Mouse (Mus musculus) C2C12 (cell line): ENCODE data around the gene Mfsd2a.

Experiments
- CEBPB ChIP-seq: IDR thresholded peaks from one replicate; pipeline ENCODE4 v1.6.1; 2011; ENCODE audit warnings: low read depth, mild to moderate bottlenecking, control low read depth, moderate library complexity
- CTCF ChIP-seq: IDR thresholded peaks from one replicate; pipeline ENCODE4 v1.5.1; 2011; ENCODE audit not compliant: control insufficient read depth, insufficient read depth, insufficient read length
- MAX ChIP-seq: IDR thresholded peaks from one replicate; pipeline ENCODE4 v1.6.1; 2011; ENCODE audit warnings: mild to moderate bottlenecking, control low read depth
- MYOD1 ChIP-seq: IDR thresholded peaks from one replicate; pipeline ENCODE4 v1.6.1; 2011; ENCODE audit warnings: low read depth; ENCODE audit not compliant: control insufficient read depth, insufficient read length
- MYOG ChIP-seq: IDR thresholded peaks from one replicate; pipeline ENCODE4 v1.6.1; 2011; ENCODE audit not compliant: control insufficient read depth, insufficient read length; ENCODE audit errors: extremely low read depth
- USF1 ChIP-seq: IDR thresholded peaks from one replicate; pipeline ENCODE4 v1.6.1; 2011; ENCODE audit warnings: low read depth, mild to moderate bottlenecking, control low read depth, moderate library complexity

DNA sequence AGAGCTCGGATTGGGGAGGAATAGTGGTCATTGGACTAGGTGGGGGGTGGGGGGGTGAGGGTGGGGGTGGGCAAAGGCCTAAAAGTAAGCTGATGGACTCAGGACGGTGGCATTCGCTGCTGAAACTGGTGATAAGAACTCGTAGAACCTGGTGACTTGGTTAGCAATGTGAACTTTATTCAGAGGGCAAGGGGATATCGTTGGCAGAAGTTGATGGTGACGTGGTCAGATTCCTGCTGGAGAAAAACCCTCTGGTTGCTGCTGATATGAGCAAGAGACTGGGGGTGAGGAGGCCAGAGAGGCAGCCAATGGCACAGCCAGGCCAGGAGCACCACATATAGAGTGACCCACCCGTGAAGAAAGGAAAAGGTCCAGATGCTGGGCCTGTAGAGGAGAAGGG, 20.2 kb upstream of the Mfsd2a start:
- TF ChIP-seq CTCF (no peak), MYOD1 (no peak), CEBPB (no peak), MYOG (no peak), MAX (no peak), USF1 (no peak)
